Mouse (Mus musculus): Measurements from ENCODE around the gene Nfia. TPM values are rescaled to one million over a fixed set of nuclear protein-coding genes. Genes with fewer than 3 reads are reported as not detected.

Gene Nfia
- total RNA-seq, 1 experiment = 0.27 TPM

- peak overlapping the region; percentile 15; the same call in 1 of the 2 replicates for H3K9ac ChIP-seq (ENCODE audit: insufficient read depth, low read depth, low read length, poor library complexity, severe bottlenecking)
- in situ Hi-C loops (cut with MboI; ENCODE audit: low sequenced_read_pairs in 2 of 2, unreplicated experiment in 2 of 2) = loop anchor here in 1 of 2 experiments (10.0 kb wide), 1 partner anchor 182 kb away; no protein-coding TSS in a partner anchor
- H3K36me3 ChIP-seq (ENCODE audit: control insufficient read depth, insufficient read depth, low read length, poor library complexity, severe bottlenecking) = no peaks in the 10 kb centered on the region
- DNase-seq (ENCODE audit: low read depth, low spot score) = no peak
- H3K4me3 ChIP-seq (ENCODE audit: insufficient read depth in 1 of 2, low read depth in 1 of 2, low read length in 2 of 2, poor library complexity in 1 of 2, severe bottlenecking in 1 of 2) = peak overlapping the region; percentile 16 to 55; a peak in 3 of 4 replicates
- TF ChIP-seq CHD2 (IDR thresholded peaks at IDR 0.05; ENCODE audit: low read depth, low read length) (no peak), ZNF384 (IDR thresholded peaks at IDR 0.05; ENCODE audit: low read depth, low read length) (no peak), MAFK (IDR thresholded peaks at IDR 0.05; ENCODE audit: insufficient read depth, low read depth, low read length) (no peak), ZC3H11A (IDR thresholded peaks at IDR 0.05; ENCODE audit: borderline replicate concordance, low read depth, low read length) (no peak), HCFC1 (IDR thresholded peaks at IDR 0.05; ENCODE audit: borderline replicate concordance, insufficient read depth, low read length) (no peak)
- no peaks in the 10 kb centered on the region for H3K9me3 ChIP-seq (ENCODE audit: control insufficient read depth, insufficient read depth, low read depth, low read length)
- H3K4me1 ChIP-seq (ENCODE audit: control insufficient read depth in 2 of 2, insufficient read depth in 2 of 2, low read length in 2 of 2, poor library complexity in 1 of 2) = 0 out of 4 replicates have a peak, but pooled peaks cover 0 to 1% of the 10 kb centered on the region in 2 experiments
- no peak overlapping the region for H3K27ac ChIP-seq (ENCODE audit: insufficient read depth, low read depth, low read length, poor library complexity, severe bottlenecking)
Measured at GRCm38 (mm10) chr4:97746106-97746900, 26.2 kb upstream of the Nfia start.

GRCm38 (mm10) chr4:97750401-97750800 is 22.1 kb upstream of the Nfia start:
- in situ Hi-C loops (cut with MboI; ENCODE audit: low sequenced_read_pairs in 2 of 2, unreplicated experiment in 2 of 2) = no loop called here
- TF ChIP-seq HCFC1 (IDR thresholded peaks at IDR 0.05; ENCODE audit: borderline replicate concordance, insufficient read depth, low read length) = no peak
- no peak for TF ChIP-seq ZC3H11A (IDR thresholded peaks at IDR 0.05; ENCODE audit: borderline replicate concordance, low read depth, low read length)
- TF ChIP-seq ZNF384 (IDR thresholded peaks at IDR 0.05; ENCODE audit: low read depth, low read length) = no peak
- no peak for TF ChIP-seq MAFK (IDR thresholded peaks at IDR 0.05; ENCODE audit: insufficient read depth, low read depth, low read length)
- no peak for TF ChIP-seq CHD2 (IDR thresholded peaks at IDR 0.05; ENCODE audit: low read depth, low read length)
- H3K36me3 ChIP-seq (ENCODE audit: control insufficient read depth, insufficient read depth, low read length, poor library complexity, severe bottlenecking) = no peaks in the 10 kb centered on the region
- no peaks in the 10 kb centered on the region for H3K9me3 ChIP-seq (ENCODE audit: control insufficient read depth, insufficient read depth, low read depth, low read length)
- H3K4me3 ChIP-seq (ENCODE audit: insufficient read depth in 1 of 2, low read depth in 1 of 2, low read length in 2 of 2, poor library complexity in 1 of 2, severe bottlenecking in 1 of 2) = no peak overlapping the region
- H3K9ac ChIP-seq (ENCODE audit: insufficient read depth, low read depth, low read length, poor library complexity, severe bottlenecking) = no peak overlapping the region
- H3K4me1 ChIP-seq (ENCODE audit: control insufficient read depth in 2 of 2, insufficient read depth in 2 of 2, low read length in 2 of 2, poor library complexity in 1 of 2) = peaks cover 1 to 5% of the 10 kb centered on the region in 2 experiments; a peak in 2 of 4 replicates
- no peak overlapping the region for H3K27ac ChIP-seq (ENCODE audit: insufficient read depth, low read depth, low read length, poor library complexity, severe bottlenecking)
- DNase-seq (ENCODE audit: low read depth, low spot score) = no peak

GRCm38 (mm10) chr4:97751030-97751482 is 21.5 kb upstream of the Nfia start:
- H3K9ac ChIP-seq (ENCODE audit: insufficient read depth, low read depth, low read length, poor library complexity, severe bottlenecking) = no peak overlapping the region
- peak overlapping the region; percentile 49 to 58; a peak in 3 of 4 replicates for H3K4me3 ChIP-seq (ENCODE audit: insufficient read depth in 1 of 2, low read depth in 1 of 2, low read length in 2 of 2, poor library complexity in 1 of 2, severe bottlenecking in 1 of 2)
- DNase-seq (ENCODE audit: low read depth, low spot score) = peak; percentile 87
- TF ChIP-seq ZNF384 (IDR thresholded peaks at IDR 0.05; ENCODE audit: low read depth, low read length) = no peak
- TF ChIP-seq ZC3H11A (IDR thresholded peaks at IDR 0.05; ENCODE audit: borderline replicate concordance, low read depth, low read length) = no peak; the same call in 1 of the 2 replicates
- no peak for TF ChIP-seq HCFC1 (IDR thresholded peaks at IDR 0.05; ENCODE audit: borderline replicate concordance, insufficient read depth, low read length)
- TF ChIP-seq CHD2 (IDR thresholded peaks at IDR 0.05; ENCODE audit: low read depth, low read length) = no peak
- TF ChIP-seq MAFK (IDR thresholded peaks at IDR 0.05; ENCODE audit: insufficient read depth, low read depth, low read length) = no peak
- H3K36me3 ChIP-seq (ENCODE audit: control insufficient read depth, insufficient read depth, low read length, poor library complexity, severe bottlenecking) = no peaks in the 10 kb centered on the region
- in situ Hi-C loops (cut with MboI; ENCODE audit: low sequenced_read_pairs in 2 of 2, unreplicated experiment in 2 of 2) = no loop called here
- H3K4me1 ChIP-seq (ENCODE audit: control insufficient read depth in 2 of 2, insufficient read depth in 2 of 2, low read length in 2 of 2, poor library complexity in 1 of 2) = peaks cover 1 to 5% of the 10 kb centered on the region in 2 experiments; a peak in 2 of 4 replicates
- no peaks in the 10 kb centered on the region for H3K9me3 ChIP-seq (ENCODE audit: control insufficient read depth, insufficient read depth, low read depth, low read length)
- H3K27ac ChIP-seq (ENCODE audit: insufficient read depth, low read depth, low read length, poor library complexity, severe bottlenecking) = no peak overlapping the region

GRCm38 (mm10) chr4:97751483-97752251 is 20.9 kb upstream of the Nfia start:
- peak overlapping the region; percentile 50; the same call in 1 of the 2 replicates for H3K9ac ChIP-seq (ENCODE audit: insufficient read depth, low read depth, low read length, poor library complexity, severe bottlenecking)
- H3K36me3 ChIP-seq (ENCODE audit: control insufficient read depth, insufficient read depth, low read length, poor library complexity, severe bottlenecking) = no peaks in the 10 kb centered on the region
- DNase-seq (ENCODE audit: low read depth, low spot score) = no peak
- in situ Hi-C loops (cut with MboI; ENCODE audit: low sequenced_read_pairs in 2 of 2, unreplicated experiment in 2 of 2) = no loop called here
- no peak overlapping the region for H3K27ac ChIP-seq (ENCODE audit: insufficient read depth, low read depth, low read length, poor library complexity, severe bottlenecking)
- H3K4me1 ChIP-seq (ENCODE audit: control insufficient read depth in 2 of 2, insufficient read depth in 2 of 2, low read length in 2 of 2, poor library complexity in 1 of 2) = peaks cover 1 to 5% of the 10 kb centered on the region in 2 experiments; a peak in 2 of 4 replicates
- TF ChIP-seq CHD2 (IDR thresholded peaks at IDR 0.05; ENCODE audit: low read depth, low read length) (no peak), ZNF384 (IDR thresholded peaks at IDR 0.05; ENCODE audit: low read depth, low read length) (no peak)
- no peaks in the 10 kb centered on the region for H3K9me3 ChIP-seq (ENCODE audit: control insufficient read depth, insufficient read depth, low read depth, low read length)
- H3K4me3 ChIP-seq (ENCODE audit: insufficient read depth in 1 of 2, low read depth in 1 of 2, low read length in 2 of 2, poor library complexity in 1 of 2, severe bottlenecking in 1 of 2) = peak overlapping the region; percentile 49 to 58

All from ES-E14 (cell line).